Mouse (Mus musculus) myocyte (in vitro differentiated cells): ENCODE results near the gene Disp1.

ENCODE experiments used
- MAX ChIP-seq: IDR thresholded peaks from one replicate; pipeline ENCODE4 v1.6.1; 2011; ENCODE audit warnings: low read depth, mild to moderate bottlenecking, control low read depth
- MYOG ChIP-seq, 3 experiments: IDR thresholded peaks; one replicate each; pipeline ENCODE4 v1.6.1; 2011; ENCODE audit warnings: control low read depth in 2 of 3, low read depth in 2 of 3, mild to moderate bottlenecking in 2 of 3; ENCODE audit not compliant: insufficient read length in 2 of 3, control insufficient read depth in 1 of 3, insufficient read depth in 1 of 3
- POLR2A ChIP-seq: IDR thresholded peaks from one replicate; pipeline ENCODE4 v1.6.1; 2011; ENCODE audit warnings: low read depth, mild to moderate bottlenecking, control low read depth, moderate library complexity; ENCODE audit not compliant: insufficient read length
- SRF ChIP-seq: IDR thresholded peaks from one replicate; pipeline ENCODE4 v1.6.1; 2011; ENCODE audit warnings: low read depth; ENCODE audit not compliant: control insufficient read depth, insufficient read length
- USF1 ChIP-seq: IDR thresholded peaks from one replicate; pipeline ENCODE4 v1.6.1; 2011; ENCODE audit warnings: low read depth, mild to moderate bottlenecking, control low read depth, moderate library complexity

- TF ChIP-seq MYOG (IDR thresholded peaks at IDR 0.05; ENCODE audit: control insufficient read depth in 1 of 3, insufficient read depth in 1 of 3, insufficient read length in 2 of 3, low read depth in 2 of 3): peak in 1 of 3 experiments; percentile 35
- TF ChIP-seq SRF: no peak
- TF ChIP-seq POLR2A: no peak
- no peak for TF ChIP-seq MAX
- no peak for TF ChIP-seq USF1
Measured at GRCm38 (mm10) chr1:183072263-183073050, 148.9 kb downstream of the Disp1 start.
